Mouse (Mus musculus) testis, adult 10 weeks (tissue): ENCODE results near the gene 5330417C22Rik. TPM values are rescaled to one million over a fixed set of nuclear protein-coding genes. Genes with fewer than 3 reads are reported as not detected.

ENCODE experiments used
- polyA plus RNA-seq: library from polyadenylated mRNA; stranded (reverse); fragments of 350-450 nt; fragmentation: Illumina TruSeq; extraction: RNeasy Lipid Tissue Mini Kit (QIAGEN cat#74804); gene quantifications from one replicate; pipeline ENCODE4 v1.2.3, GENCODE M21; 2014; ENCODE audit warnings: low read depth, low replicate concordance

5330417C22Rik gene
- polyA plus RNA-seq, result 43.2 TPM

DNA sequence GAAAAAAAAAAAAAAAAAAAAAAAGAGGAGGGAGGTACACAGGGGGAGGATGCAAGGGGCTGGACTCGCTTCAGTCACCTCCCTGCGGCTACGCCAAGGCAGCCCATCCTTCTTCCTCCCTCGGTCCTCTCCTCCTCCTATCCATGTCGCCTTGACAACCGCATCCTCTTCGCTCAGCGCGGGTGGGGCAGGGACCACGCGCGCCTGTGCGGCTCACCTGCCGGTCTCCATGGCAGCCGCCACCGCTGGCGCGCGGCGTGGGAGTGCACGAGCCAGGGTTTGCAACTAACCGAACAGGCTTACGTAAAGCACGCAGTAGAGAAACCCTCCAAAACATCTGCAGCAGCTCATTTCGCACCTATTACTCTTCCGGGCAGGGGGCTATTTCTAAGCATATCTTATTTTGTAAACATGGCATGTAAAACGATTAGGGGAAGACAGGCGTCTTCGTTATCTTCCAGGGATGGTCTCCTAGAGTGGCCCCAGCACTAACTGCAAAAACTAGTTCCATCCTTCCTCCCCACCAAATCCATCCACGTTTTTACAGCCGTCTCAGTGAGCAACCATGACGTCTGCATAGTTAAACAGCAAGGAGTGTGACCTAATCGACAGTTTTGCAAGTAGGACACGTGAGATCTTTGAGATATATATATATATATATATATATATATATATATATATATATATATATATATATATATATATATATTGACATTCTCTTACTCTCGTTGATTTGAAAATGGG is at the start of gene 5330417C22Rik:
Gene 5330417C22Rik, minus strand, starts transcription at position 20 of the 744 bp plus-strand sequence.

DNA sequence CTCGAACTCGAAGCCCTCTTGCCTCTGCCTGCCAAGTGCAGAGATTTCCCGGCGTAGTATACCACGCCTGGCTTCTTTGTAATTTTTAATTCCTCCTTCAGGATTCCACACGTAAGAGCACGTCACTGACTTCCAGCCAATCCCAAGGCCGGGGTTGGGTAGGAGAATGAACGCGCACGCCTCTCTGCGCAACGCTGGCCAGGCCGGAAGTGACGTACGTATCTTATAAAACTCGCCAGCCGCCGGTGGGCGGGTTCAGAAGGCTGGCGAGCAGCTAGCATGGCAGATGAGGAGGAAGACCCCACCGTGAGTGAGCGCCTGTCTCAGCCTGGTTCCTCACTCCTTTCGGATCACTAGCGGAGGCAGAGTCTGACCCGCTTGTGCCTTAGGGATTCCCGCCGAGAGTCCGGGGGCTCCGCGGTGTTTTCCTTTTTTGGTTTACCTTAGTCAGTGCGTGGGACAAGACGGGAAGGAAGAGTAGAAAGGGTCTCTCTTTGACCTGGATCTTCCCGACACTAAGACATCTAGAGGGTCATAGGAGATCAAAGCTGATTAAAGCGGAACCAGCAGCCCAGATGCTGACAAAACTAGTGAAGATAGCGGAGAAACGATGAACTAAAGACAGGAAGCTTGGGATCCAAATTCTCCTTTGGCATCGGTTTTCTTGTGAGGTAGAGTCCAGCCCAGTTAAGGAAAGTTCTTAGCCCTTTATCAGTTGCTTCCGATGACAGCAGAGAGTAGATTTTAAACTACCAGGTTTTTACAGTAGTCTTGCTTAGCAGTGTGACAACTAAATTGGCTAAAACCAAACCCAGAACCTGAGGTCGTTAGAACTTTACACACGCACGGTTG is 35.3 kb upstream of the 5330417C22Rik start, which contains the start of gene Taf13:
Gene Taf13, plus strand, starts transcription at position 256 of the 852 bp plus-strand sequence.

DNA sequence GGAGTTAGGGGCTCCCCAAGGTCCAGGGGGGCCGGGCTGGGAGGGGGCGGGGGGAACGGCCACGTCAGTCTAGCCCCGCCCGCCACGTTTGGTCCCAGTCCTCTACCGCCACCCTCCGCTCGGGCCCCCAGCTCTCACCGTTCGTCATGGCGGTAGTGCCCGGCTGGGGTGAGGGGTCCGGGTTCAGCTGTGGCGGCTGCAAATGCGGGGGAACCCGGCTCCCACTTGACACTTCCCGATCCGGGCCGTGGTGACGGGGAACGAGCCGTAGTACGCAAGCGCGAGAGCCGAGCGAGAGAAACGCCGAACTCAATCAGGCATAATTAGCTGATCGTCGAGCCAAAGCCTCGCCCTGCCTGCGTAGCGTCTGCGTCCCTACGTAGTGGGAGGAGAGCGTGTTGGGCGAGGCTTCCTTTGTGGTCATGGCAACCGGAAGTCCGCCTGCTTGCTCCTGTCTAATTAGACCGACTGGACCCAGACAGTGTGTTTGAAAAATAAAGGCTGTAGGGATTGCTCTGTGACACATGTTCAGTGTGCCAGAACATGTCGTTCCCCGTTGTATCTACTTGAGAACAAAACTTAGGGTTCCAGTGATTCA is 25.9 kb upstream of the 5330417C22Rik start, which contains the start of gene Tmem167b:
Gene Tmem167b, minus strand, starts transcription at position 334 of the 598 bp plus-strand sequence.

DNA sequence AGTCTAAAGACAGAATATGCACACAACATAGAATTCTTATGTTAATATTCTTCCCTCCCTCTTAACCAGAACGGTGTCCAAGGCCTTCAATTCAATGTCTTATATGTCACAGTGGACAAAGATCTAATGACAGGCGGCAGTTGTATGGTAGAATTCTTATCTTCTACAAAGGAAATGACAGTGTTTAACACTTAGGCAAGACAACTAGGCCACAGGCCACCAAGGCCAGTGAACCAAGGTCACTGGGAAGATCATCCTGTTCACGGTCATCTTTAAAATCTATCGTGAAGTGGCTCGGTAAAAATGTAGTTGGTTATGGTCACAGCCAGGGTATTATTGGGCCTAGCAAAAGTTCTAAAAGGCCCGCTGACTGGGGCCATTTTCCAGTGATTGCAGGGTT is 2.4 kb downstream of the 5330417C22Rik start, which contains the start of gene 1700013F07Rik:
Gene 1700013F07Rik, plus strand, starts transcription at position 200 of the 400 bp plus-strand sequence.

DNA sequence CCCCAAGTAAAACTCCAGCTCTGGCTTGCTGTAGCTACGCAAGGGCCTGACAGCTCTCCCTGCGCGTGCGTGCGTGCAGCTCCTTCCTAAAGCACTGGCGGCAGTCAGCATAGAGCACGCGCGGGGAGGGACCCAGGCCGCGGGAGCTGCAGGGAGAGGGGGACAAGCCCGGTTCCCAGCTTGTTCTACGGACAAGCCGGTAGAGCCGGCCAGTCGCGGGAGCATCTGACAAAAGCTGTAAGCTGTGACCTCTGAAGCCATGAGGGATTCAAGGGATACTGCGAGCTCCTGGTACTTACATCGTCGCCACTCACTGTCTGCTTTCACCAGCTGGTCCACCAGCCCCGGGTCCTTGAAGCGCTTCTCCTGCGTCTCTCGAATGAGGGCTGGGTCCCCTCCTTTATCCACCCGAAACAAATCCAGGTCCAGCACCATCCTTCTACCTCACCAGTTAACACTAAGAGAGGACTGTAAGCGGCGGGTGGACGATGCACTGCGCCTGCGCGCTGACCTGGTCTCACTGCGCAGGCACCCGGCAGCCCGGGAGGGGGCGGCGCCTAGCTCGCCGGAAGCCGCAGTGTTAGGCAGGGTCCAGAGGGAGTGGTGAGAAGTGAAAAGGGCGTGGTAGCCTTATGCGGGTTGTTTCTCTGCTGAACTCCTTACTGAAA is 91.5 kb downstream of the 5330417C22Rik start, which contains the start of gene Sars:
Gene Sars, minus strand, starts transcription at position 512 of the 668 bp plus-strand sequence.

DNA sequence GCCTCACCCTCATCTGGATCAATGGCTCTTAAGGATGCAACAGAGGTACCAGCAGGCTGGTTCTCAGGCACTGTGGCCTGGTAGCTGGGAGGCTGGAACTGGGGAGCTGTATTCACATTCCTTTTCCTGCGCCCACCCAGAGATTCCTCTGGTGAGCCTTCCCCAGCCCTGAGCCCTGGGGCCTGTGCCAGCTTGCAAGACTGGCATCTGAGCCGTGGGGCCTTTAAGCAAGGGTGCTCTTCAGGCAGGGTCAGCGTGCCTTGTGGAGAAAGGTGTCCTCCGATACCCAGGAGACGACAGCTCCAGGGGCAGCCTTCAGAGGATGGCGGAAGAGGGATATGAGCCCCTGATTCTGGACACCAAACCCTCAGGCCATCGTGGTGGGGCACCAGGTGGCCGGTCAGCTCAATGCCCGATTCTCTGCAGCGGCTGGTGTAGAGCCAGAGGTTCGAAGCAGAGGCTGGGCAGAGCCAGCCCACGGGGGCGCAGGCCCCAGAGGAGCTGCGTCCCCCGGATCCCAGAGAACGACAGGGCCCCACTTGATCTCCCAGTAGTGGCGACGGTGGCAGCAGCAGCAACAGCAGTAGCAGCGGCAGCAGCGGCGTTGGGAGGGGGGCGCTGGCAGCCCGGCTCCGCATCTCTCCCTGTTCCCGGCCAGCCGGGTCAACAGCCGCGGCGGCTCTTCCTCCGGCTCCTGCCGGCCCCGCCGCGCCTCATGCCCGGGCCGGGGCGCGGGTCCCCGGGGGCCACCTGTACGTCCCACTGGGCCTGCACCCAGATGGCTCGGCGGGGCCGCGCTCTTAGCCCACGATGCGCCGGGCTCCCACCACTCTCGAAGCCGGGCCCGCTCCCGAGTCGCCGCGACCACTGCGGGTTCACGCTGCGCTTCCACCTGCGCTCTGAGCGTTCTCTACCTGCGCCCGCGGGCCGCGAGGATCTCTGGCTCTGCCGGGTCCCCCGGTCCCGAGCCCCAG is 121.2 kb downstream of the 5330417C22Rik start, which contains the start of gene Celsr2:
Gene Celsr2, minus strand, starts transcription at position 696 of the 974 bp plus-strand sequence.

Other genes starting within 250 kb of the 5330417C22Rik start
- not detected for gene Mybphl, start 171.6 kb downstream of the 5330417C22Rik start, polyA plus RNA-seq
- gene Psrc1, start 152.7 kb downstream of the 5330417C22Rik start, polyA plus RNA-seq, result not detected
- 0.48 TPM for gene Celsr2, start 121.0 kb downstream of the 5330417C22Rik start, polyA plus RNA-seq
- gene Sars, start 91.3 kb downstream of the 5330417C22Rik start, polyA plus RNA-seq, result 6.2 TPM
- 359 TPM for gene 1700013F07Rik, start 2.4 kb downstream of the 5330417C22Rik start, polyA plus RNA-seq
- gene Tmem167b, start 25.9 kb upstream of the 5330417C22Rik start, polyA plus RNA-seq, result 26.8 TPM
- gene Taf13, start 35.2 kb upstream of the 5330417C22Rik start, polyA plus RNA-seq, result 89.3 TPM
- 69.3 TPM for gene Wdr47, start 54.7 kb upstream of the 5330417C22Rik start, polyA plus RNA-seq
- 20.2 TPM for gene Clcc1, start 117.4 kb upstream of the 5330417C22Rik start, polyA plus RNA-seq
- 12.3 TPM for gene Gpsm2, start 185.8 kb upstream of the 5330417C22Rik start, polyA plus RNA-seq
- 48.3 TPM for gene Aknad1, start 203.1 kb upstream of the 5330417C22Rik start, polyA plus RNA-seq